Mouse (Mus musculus): Measurements from ENCODE around the gene Usf1. TPM values are rescaled to one million over a fixed set of nuclear protein-coding genes. Genes with fewer than 3 reads are reported as not detected.

Usf1 gene
- polyA plus RNA-seq, 2 experiments from 2014 or later: 41.0 to 43.1 TPM

GRCm38 (mm10) chr1:171418660-171419059 is 7.5 kb downstream of the Usf1 start, which contains the start of gene Tstd1:
TSS of gene Tstd1 (plus strand) at chr1:171418872.
- ATAC-seq: no peak

DNA sequence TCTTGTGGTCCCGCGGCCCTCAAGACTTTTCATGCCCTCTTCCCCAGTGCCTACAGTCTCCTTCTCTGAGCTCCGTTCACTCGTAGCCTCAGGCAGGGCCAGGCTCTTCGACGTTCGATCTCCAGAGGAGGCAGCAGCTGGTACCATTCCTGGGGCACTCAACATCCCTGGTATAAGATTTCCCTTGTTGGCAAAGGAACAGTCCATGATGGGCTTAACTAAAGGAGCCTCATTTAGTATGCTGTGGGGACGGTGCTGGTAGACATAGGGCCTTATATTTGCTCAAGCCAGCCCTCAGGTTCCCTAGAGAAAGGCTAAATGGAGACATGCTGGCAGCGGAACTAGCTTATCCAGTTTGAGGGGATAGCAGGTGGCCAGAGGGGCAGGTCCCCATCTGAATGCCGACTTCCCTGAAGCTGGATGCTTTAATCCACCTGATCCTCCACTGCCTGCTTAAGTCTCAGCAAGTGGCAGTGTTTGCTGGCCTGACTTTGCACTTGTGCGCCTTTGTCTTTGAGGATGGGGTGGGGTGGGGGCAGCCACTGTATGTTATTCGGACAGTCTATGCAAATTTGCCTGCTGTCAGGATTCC is 8.3 kb downstream of the Usf1 start:
- no peak for ATAC-seq

DNA sequence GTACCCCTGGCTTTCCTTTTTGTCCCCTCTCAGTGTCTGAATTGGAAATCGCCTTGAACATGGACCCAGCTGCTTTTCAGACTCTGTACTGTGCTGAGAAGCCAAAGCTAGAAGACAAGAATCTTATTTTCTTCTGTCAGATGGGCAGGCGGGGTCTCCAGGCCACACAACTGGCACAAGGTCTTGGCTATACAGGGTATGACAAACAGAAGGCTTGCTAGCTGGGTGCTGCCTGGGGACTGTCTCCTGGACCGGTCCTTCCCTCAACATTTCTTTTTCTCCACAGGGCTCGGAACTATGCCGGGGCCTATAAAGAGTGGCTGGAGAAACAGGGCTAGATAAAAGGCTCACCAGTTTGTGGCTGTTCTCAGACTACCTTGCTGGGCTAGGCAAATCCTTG is 8.8 kb downstream of the Usf1 start:
- ATAC-seq: no peak

DNA sequence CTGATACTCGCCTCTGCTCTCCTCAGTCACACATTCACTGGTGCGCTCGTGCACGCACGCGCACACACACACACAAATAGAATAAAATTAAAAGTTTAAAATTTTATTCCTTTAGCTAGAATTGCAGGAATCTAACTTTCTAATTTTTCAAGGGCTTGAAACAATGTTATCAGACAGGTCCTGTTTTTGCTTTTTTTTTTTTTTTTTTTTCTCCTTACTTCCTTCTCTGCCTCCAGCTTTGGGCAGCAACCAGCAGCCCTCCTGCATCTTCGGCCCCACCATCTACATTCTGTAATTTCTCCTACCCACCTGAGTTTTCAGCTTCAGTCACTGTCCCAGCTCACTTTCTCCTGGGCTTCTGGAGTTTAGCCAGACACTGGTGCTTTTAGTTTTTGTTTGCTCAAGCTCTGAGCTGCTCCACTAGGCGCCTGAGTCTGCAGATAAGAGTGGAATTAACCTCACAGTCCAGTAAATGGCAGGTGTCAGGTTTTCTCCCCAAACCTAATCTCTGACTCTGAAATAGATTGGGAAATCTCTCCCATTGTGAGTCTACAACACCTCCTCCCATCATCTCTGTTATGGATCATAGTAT is 11.5 kb downstream of the Usf1 start:
- ATAC-seq: no peak

- ATAC-seq: no peak
Observed at GRCm38 (mm10) chr1:171424638-171425037, 13.5 kb downstream of the Usf1 start.

GRCm38 (mm10) chr1:171425126-171425525 is 14.0 kb downstream of the Usf1 start:
- ATAC-seq: no peak

GRCm38 (mm10) chr1:171432158-171432557 is 21.0 kb downstream of the Usf1 start:
- no peak for ATAC-seq

- ATAC-seq: no peak
Observed at GRCm38 (mm10) chr1:171435288-171435814, 24.2 kb downstream of the Usf1 start.

DNA sequence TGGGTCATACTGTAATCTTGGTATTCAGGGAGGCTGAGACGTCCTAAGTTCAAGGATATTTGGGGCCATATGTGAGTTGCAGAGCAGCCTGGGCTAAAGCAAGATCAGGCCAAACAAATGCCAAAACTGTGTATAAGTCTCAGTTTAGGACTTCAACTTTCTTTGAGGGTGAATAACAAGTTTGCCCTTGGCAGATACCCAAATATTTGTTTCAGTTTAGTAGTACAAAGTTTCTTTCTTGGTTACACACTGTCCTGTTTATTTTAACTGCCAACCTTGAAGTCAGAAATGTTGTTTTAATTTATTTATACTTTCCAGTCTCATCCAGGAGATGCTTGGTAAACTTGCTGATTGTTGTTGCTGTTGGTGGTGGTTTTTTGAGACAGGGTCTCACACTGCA is 24.9 kb downstream of the Usf1 start:
- no peak for ATAC-seq

DNA sequence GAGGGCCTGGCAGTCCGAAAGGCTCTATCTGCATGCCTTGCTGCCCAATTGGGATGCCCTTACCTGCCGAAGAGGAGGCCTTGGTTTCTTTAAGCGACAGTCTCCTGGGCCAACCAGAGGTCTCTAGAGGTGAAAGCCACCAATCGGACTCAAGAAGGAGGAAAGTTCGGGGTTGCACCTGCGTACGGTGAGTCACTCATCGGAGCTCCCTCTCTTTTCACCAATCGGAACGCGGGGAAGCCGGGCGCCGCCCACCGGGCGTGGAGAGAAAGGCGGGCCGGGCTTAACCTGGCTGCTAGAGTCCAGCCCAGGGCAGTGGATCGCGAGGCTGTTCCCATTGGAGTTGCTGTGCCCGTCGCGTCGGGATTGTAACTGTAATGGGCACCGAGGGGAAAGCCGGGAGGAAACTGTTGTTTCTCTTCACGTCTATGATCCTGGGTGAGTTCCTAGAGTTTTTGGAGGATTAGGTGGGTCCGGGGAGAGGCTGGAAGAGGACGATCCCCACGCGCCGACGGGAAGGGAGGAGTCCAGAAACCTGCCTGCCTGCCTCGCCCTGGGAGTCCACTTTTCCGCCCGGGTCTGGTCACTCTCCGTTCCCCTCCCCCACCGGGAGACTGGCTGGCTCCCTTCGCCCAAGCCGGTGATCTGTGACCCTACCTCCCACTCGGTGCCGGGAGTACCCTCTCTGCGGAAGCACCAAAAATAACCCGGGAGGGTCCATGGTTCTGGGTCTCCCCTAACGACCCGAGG is 26.3 kb downstream of the Usf1 start, which contains the start of gene F11r:
Gene F11r (plus strand): TSS at position 272 of the 750 bp plus-strand sequence.
- ATAC-seq: peak; percentile 85

- no peak for ATAC-seq
Observed at GRCm38 (mm10) chr1:171438014-171438670, 27.0 kb downstream of the Usf1 start.

GRCm38 (mm10) chr1:171439072-171439471 is 28.0 kb downstream of the Usf1 start:
- no peak for ATAC-seq

GRCm38 (mm10) chr1:171440025-171440725 is 29.1 kb downstream of the Usf1 start:
- no peak for ATAC-seq

DNA sequence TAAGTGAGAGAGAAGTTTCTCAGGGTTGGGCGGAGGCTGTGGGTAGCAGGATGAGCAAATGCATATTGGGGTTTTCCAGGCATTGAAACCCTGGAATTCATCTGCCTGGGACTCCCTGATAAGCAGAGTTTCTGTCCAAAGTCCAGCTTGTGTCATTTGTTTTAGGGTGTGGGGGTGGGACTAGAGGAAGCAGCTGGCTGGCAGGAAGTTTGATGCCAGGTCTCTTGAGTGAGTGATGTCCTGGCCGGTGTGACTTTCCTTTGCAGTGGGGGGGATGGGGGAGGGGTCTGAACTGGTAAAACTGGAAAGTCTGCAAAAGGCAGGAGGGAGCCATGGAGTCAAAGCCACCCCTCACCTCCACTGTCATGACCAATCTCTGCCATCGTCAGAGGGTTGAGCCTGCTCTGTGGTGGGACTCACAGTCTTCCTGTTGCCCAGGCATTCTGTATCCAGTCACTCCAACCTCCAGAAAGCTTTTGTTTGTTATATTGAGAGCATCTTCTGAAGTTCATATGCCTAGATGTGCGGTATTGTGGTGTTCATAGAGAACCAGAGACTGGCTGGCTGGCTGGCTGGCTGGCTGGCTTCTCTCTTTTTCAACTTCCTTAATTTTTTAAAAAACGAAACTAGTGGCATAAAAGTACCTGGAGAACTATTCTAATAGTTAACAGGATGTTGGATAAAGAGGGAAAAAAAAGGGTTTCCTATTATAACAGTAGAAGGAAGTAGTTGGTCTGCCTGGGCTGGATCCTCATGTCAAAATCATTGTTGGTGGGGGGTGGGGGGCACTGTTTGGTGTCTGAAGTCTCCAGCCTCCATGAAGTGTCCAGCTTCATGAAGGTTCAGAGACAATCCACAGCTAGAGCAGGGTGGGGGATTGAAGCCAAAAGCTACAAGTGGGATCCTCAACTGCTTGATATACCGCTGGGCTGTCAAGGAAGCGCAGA is 30.6 kb downstream of the Usf1 start:
- ATAC-seq: no peak

GRCm38 (mm10) chr1:171442413-171442760 is 31.3 kb downstream of the Usf1 start:
- ATAC-seq: no peak

- no peak for ATAC-seq
Observed at GRCm38 (mm10) chr1:171445050-171445449, 33.9 kb downstream of the Usf1 start.

DNA sequence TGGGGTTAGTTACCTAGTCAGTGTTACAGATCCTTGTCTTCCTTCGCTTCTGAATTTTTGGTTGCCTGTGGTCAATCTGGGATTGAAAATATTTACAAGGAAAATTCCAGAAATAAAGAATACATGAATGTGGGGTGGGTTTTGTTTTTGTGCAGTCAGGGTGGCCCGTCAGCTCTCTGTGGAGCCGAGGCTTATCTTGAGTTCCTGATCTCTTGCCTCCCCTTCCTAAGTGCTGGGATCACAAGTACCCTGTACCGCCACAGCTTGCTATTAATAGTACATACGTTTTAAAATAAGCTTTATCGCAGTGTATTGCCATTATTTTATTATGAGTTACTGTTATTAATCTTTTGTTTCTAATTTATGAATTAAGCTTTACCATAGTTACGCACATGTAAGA is 35.7 kb downstream of the Usf1 start:
- ATAC-seq: no peak

- ATAC-seq: no peak
Observed at GRCm38 (mm10) chr1:171447692-171448091, 36.6 kb downstream of the Usf1 start.

DNA sequence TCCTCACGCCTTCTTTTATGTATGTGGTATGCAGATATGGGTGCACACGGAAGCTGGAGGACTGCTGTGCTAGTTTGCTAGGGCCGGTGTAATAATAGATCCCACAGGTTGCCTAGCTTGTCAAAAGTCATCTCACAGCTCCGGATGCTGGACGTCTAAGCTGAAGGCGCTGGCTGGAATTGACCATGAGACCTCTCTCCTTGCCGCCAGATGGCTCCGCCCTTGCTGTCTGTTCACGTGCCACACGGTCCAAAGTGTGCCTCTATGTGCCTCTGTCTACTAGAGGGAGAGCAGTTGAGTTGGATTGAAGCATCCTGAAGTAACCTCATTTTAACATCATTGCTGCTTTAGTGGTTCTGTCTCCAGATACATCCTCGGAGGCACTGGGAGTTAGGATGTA is 38.9 kb downstream of the Usf1 start:
- no peak for ATAC-seq

DNA sequence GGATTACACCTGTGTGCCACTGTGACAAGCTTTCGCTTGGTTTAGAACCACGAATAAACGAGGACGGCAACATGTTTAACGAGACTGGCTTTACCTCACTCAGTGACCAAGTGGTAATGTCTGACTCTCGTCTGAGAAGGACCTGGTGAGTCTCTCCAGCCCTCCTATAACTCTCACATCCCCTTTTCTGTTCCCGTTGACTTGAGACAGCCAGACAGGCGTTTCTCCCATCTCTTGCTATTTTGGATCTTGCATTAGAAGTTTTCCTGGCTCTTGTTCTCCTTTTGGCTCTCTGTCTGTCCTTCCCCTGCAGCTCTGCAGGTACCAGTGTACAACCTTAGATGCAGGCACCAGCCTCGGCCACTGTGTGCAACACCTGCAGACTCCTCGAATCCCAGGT is 39.9 kb downstream of the Usf1 start:
- no peak for ATAC-seq

DNA sequence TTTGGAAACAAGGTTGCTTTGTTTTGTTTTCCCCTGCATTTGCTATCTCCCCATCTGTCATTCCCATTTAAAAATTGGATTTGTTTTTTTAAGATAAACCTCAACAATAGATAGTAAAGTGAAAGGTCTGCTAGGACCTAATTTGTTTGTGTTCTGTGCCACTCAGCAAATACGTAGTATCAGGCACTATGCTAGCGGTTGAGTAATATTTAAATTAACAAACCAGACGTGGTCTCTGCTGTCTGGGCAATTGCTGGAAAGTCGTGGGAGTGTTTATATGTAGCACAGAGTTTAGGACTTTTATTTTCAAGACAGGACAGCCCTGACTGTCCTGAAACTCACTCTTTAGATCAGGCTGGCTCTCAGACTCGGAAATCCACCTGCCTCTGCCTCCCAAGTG is 41.4 kb downstream of the Usf1 start:
- no peak for ATAC-seq
